Mouse (Mus musculus) right cerebral cortex, postnatal 10 days (tissue): ENCODE results near the gene Slc16a14.

ENCODE experiments used
- DNase-seq, 2 experiments: peaks; one replicate each; pipeline ENCODE4 v3.0.0; 2021; ENCODE audit warnings: low spot score in 2 of 2

Gene Slc16a14

GRCm38 (mm10) chr1:84910177-84910804 lies 24.6 kb downstream of the Slc16a14 start:
- no peak for DNase-seq

- no peak for DNase-seq
Observed at GRCm38 (mm10) chr1:84904467-84904866, 30.5 kb downstream of the Slc16a14 start.

- no peak for DNase-seq
Observed at GRCm38 (mm10) chr1:84899156-84899555, 35.8 kb downstream of the Slc16a14 start.

DNA sequence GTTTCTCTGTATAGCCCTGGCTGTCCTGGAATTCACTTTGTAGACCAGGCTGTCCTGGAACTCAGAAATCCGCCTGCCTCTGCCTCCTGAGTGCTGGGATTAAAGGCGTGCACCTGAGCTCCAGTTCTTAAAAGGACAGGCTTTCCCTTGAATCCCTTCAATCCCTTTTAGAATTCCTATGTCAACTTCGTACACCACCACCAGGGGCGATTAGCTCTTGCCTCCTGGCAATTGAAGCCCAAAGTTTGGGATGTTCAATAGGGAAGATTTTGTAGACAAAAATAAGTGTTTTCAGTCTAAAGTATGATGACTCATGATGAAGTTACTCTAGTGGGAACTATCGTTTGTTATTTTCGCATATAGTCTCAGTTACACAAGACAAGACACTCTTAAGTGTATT lies 37.6 kb downstream of the Slc16a14 start:
- no peak for DNase-seq

GRCm38 (mm10) chr1:84891746-84892145 lies 43.2 kb downstream of the Slc16a14 start:
- DNase-seq = no peak

- no peak for DNase-seq
Observed at GRCm38 (mm10) chr1:84890503-84890902, 44.4 kb downstream of the Slc16a14 start.

DNA sequence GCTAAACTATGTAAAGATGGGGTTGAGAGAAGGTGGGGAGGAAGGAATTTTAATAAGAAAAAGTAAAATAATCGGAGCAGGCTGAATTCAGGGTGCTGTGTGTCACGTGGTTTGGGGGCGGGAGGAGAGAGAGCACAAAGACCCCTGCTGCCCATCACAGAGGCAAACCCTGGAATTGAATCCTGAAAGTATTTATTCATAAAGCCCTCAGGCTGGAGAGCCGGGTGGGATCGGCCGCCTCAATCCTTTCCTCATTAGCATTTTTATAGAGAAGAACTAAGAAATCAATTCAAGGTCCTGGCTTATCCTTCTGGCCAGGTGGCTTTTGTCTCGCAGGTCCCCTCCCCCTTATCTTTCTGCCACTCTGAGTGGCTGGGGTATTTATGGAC lies 44.9 kb downstream of the Slc16a14 start:
- DNase-seq = no peak

GRCm38 (mm10) chr1:84889330-84890004 lies 45.5 kb downstream of the Slc16a14 start:
- DNase-seq = no peak

- no peak for DNase-seq
Observed at GRCm38 (mm10) chr1:84885921-84886320, 49.0 kb downstream of the Slc16a14 start.

DNA sequence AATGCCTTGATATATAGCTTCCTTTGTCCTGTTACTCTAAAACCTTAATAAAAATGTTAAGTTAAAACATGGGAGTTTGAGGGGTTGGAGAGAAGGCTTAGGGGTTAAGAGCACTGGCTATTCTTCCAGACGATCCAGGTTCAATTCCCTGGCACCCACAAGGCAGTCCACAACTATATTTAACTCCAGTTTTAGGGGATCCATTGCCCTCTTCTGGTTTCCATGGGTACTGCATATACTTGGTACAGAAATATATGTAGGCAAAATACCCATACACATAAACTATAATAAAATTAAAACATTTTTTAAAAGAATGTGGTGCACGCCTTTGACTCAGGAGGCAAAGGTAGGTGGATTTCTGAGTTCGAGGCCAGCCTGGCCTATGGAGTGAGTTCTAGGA lies 49.8 kb downstream of the Slc16a14 start:
- no peak for DNase-seq

GRCm38 (mm10) chr1:84883889-84884288 lies 51.0 kb downstream of the Slc16a14 start:
- DNase-seq = no peak

- DNase-seq = no peak
Observed at GRCm38 (mm10) chr1:84882937-84883336, 52.0 kb downstream of the Slc16a14 start.

- no peak for DNase-seq
Observed at GRCm38 (mm10) chr1:84882066-84882532, 52.8 kb downstream of the Slc16a14 start.

GRCm38 (mm10) chr1:84881248-84882065 lies 53.5 kb downstream of the Slc16a14 start:
- no peak for DNase-seq

- no peak for DNase-seq
Observed at GRCm38 (mm10) chr1:84879571-84880120, 55.3 kb downstream of the Slc16a14 start.

GRCm38 (mm10) chr1:84877590-84877989 lies 57.3 kb downstream of the Slc16a14 start:
- DNase-seq = no peak

- DNase-seq = no peak
Observed at GRCm38 (mm10) chr1:84872939-84873338, 62.0 kb downstream of the Slc16a14 start.

- DNase-seq = no peak
Observed at GRCm38 (mm10) chr1:84872105-84872504, 62.8 kb downstream of the Slc16a14 start.

GRCm38 (mm10) chr1:84871131-84871530 lies 63.8 kb downstream of the Slc16a14 start:
- no peak for DNase-seq

DNA sequence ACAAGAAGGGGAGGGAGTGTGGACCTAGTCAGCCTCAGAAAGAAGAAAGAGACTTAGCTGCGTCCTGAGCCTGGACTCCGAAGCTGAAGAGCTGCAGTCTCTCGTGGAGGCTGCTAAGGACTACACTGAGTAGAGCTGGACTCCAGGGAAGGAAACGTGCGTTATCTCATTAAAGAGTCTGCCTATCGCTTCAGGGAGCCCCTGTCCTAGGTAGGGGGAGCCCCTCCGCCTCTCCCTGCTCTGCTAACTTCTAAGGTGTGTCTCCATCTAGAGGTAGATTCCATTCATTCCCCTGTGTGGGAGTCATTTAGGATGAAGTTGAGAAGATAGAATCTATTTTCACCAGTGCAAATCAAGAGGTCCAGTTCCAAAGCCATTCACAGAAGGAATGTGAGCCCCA lies 65.4 kb downstream of the Slc16a14 start:
- DNase-seq = no peak

- no peak for DNase-seq
Observed at GRCm38 (mm10) chr1:84868841-84869240, 66.1 kb downstream of the Slc16a14 start.

- DNase-seq = no peak
Observed at GRCm38 (mm10) chr1:84868311-84868710, 66.6 kb downstream of the Slc16a14 start.
